Mouse (Mus musculus): ENCODE measurements around the gene Retn.

Gene Retn

GRCm38 (mm10) chr8:3660889-3661288 lies 5.3 kb downstream of the Retn start:
- CTCF ChIA-PET: no interaction called here

GRCm38 (mm10) chr8:3664405-3664804 lies 8.8 kb downstream of the Retn start:
- CTCF ChIA-PET: interaction anchor here (0.6 to 1.1 kb wide), 3 partner anchors 32 to 594 kb away, joined by 3 to 4 read pairs (median 4); no protein-coding TSS in a partner anchor

GRCm38 (mm10) chr8:3665507-3665906 lies 9.9 kb downstream of the Retn start, which contains the start of gene Mcemp1:
Gene Mcemp1, plus strand, starts transcription at chr8:3665754.
- CTCF ChIA-PET: no interaction called here

GRCm38 (mm10) chr8:3670388-3670787 lies 14.8 kb downstream of the Retn start:
- CTCF ChIA-PET: interaction anchor here (1.0 kb wide), 1 partner anchor 111 kb away, joined by 3 read pairs; no protein-coding TSS in a partner anchor

- CTCF ChIA-PET: interaction anchor here (0.5 to 1.1 kb wide), 6 partner anchors 24 to 320 kb away, joined by 3 to 12 read pairs (median 4); no protein-coding TSS in a partner anchor
Measured at GRCm38 (mm10) chr8:3671980-3672491, 16.5 kb downstream of the Retn start, which contains the start of gene Fcor. Gene Fcor, minus strand, starts transcription at chr8:3672362.

- CTCF ChIA-PET: interaction anchor here (0.5 to 0.7 kb wide), 2 partner anchors 26 to 34 kb away, joined by 8 read pairs; no protein-coding TSS in a partner anchor
Measured at GRCm38 (mm10) chr8:3674671-3675070, 19.1 kb downstream of the Retn start.

- CTCF ChIA-PET: no interaction called here
Measured at GRCm38 (mm10) chr8:3676131-3676992, 20.8 kb downstream of the Retn start, which contains the start of gene Trappc5. Gene Trappc5, plus strand, starts transcription at chr8:3676299.

- CTCF ChIA-PET: no interaction called here
Measured at GRCm38 (mm10) chr8:3676993-3677579, 21.5 kb downstream of the Retn start.

GRCm38 (mm10) chr8:3678831-3679230 lies 23.3 kb downstream of the Retn start:
- CTCF ChIA-PET: no interaction called here

GRCm38 (mm10) chr8:3679236-3679635 lies 23.7 kb downstream of the Retn start:
- CTCF ChIA-PET: no interaction called here

- CTCF ChIA-PET: no interaction called here
Measured at GRCm38 (mm10) chr8:3679656-3680055, 24.1 kb downstream of the Retn start.

GRCm38 (mm10) chr8:3682435-3682834 lies 26.9 kb downstream of the Retn start:
- CTCF ChIA-PET: interaction anchor here (0.7 kb wide), 1 partner anchor 64 kb away, joined by 3 read pairs; no protein-coding TSS in a partner anchor

GRCm38 (mm10) chr8:3683408-3684176 lies 28.0 kb downstream of the Retn start:
- CTCF ChIA-PET: interaction anchor here (0.6 kb wide), 1 partner anchor 22 kb away, joined by 3 read pairs; no protein-coding TSS in a partner anchor

- CTCF ChIA-PET: interaction anchor here (0.6 kb wide), 1 partner anchor 21 kb away, joined by 3 read pairs; no protein-coding TSS in a partner anchor
Measured at GRCm38 (mm10) chr8:3684530-3684929, 29.0 kb downstream of the Retn start.

GRCm38 (mm10) chr8:3685422-3685821 lies 29.9 kb downstream of the Retn start:
- CTCF ChIA-PET: interaction anchor here (0.5 kb wide), 1 partner anchor 64 kb away, joined by 4 read pairs; the partner anchor contains the start of gene Pet100

- CTCF ChIA-PET: interaction anchor here (0.6 kb wide), 1 partner anchor 10 kb away, joined by 5 read pairs; no protein-coding TSS in a partner anchor
Measured at GRCm38 (mm10) chr8:3687537-3687936, 32.0 kb downstream of the Retn start.

- CTCF ChIA-PET: no interaction called here
Measured at GRCm38 (mm10) chr8:3690774-3691173, 35.2 kb downstream of the Retn start.

GRCm38 (mm10) chr8:3694121-3694520 lies 38.6 kb downstream of the Retn start, which contains the start of gene Fcer2a:
Gene Fcer2a, minus strand, starts transcription at chr8:3694175.
- CTCF ChIA-PET: interaction anchor here (0.6 to 0.8 kb wide), 5 partner anchors 51 to 447 kb away, joined by 3 to 6 read pairs (median 3); no protein-coding TSS in a partner anchor

GRCm38 (mm10) chr8:3701491-3701890 lies 45.9 kb downstream of the Retn start:
- CTCF ChIA-PET: no interaction called here

- CTCF ChIA-PET: interaction anchor here (0.5 to 0.6 kb wide), 2 partner anchors 22 to 1262 kb away, joined by 3 read pairs; no protein-coding TSS in a partner anchor
Measured at GRCm38 (mm10) chr8:3705711-3706110, 50.1 kb downstream of the Retn start.

GRCm38 (mm10) chr8:3707611-3708010 lies 52.0 kb downstream of the Retn start:
- CTCF ChIA-PET: no interaction called here
